Mouse (Mus musculus) megakaryocyte, embryonic 14.5 days (primary cell): ENCODE data around the gene Ip6k2. TPM values are rescaled to one million over a fixed set of nuclear protein-coding genes. Genes with fewer than 3 reads are reported as not detected.

ENCODE experiments used
- H3K27me3 ChIP-seq: replicated peaks from 2 replicates; pipeline ENCODE3; 2012; ENCODE audit warnings: inconsistent platforms
- H3K36me3 ChIP-seq: replicated peaks from 2 replicates; pipeline ENCODE3; 2012; ENCODE audit warnings: low read length, inconsistent platforms, mixed read lengths
- H3K4me1 ChIP-seq: 2 replicates; pipeline ENCODE4 v1.6.1; 2012; ENCODE audit warnings: inconsistent platforms
- H3K4me3 ChIP-seq: replicated peaks from 2 replicates; pipeline ENCODE3; 2012; ENCODE audit warnings: moderate library complexity, mild to moderate bottlenecking, inconsistent platforms
- H3K9me3 ChIP-seq: 2 replicates; pipeline ENCODE4 v1.6.1; 2012; ENCODE audit warnings: inconsistent platforms
- FLI1 ChIP-seq: IDR thresholded peaks from 2 replicates; pipeline ENCODE4 v1.6.1; 2012; ENCODE audit warnings: low read length, inconsistent platforms, mixed read lengths
- GATA1 ChIP-seq: IDR thresholded peaks from 3 replicates; pipeline ENCODE4 v1.6.1; 2012; ENCODE audit warnings: mixed read lengths, low read length, inconsistent platforms, borderline replicate concordance
- polyA plus RNA-seq: library from polyadenylated mRNA; stranded (reverse); fragments of >175 nt; gene quantifications from 2 replicates; pipeline ENCODE4 v1.2.3, GENCODE M21; 2012; ENCODE audit warnings: low replicate concordance; ENCODE audit not compliant: insufficient read depth

Gene Ip6k2
- polyA plus RNA-seq, 1 experiment: 25.5 TPM

GRCm38 (mm10) chr9:108827454-108827853 lies 43.9 kb downstream of the Ip6k2 start:
- no peak for TF ChIP-seq GATA1
- no peak for TF ChIP-seq FLI1
- peaks cover 41% of the 10 kb centered on the region for H3K4me1 ChIP-seq
- H3K36me3 ChIP-seq: no peaks in the 10 kb centered on the region
- H3K27me3 ChIP-seq: peaks cover 98% of the 10 kb centered on the region
- H3K9me3 ChIP-seq: peaks cover 28% of the 10 kb centered on the region
- peak overlapping the region; percentile 90 for H3K4me3 ChIP-seq

- no peaks in the 10 kb centered on the region for H3K36me3 ChIP-seq
- peaks cover 100% of the 10 kb centered on the region for H3K27me3 ChIP-seq
- H3K4me1 ChIP-seq: peaks cover 46% of the 10 kb centered on the region
- TF ChIP-seq FLI1: no peak
- no peak for TF ChIP-seq GATA1
- peak overlapping the region; percentile 90 for H3K4me3 ChIP-seq
- H3K9me3 ChIP-seq: peaks cover 28% of the 10 kb centered on the region
These were observed 44.3 kb downstream of the Ip6k2 start for GRCm38 (mm10) chr9:108827906-108828305.

GRCm38 (mm10) chr9:108831637-108832036 lies 48.0 kb downstream of the Ip6k2 start:
- peaks cover 97% of the 10 kb centered on the region for H3K27me3 ChIP-seq

GRCm38 (mm10) chr9:108832390-108833108 lies 49.0 kb downstream of the Ip6k2 start:
- H3K4me1 ChIP-seq: peaks cover 23% of the 10 kb centered on the region
- TF ChIP-seq GATA1 (no peak), FLI1 (no peak)
- peaks cover 96% of the 10 kb centered on the region for H3K27me3 ChIP-seq
- 0 out of 2 replicates have a peak, but pooled peaks cover 6% of the 10 kb centered on the region for H3K9me3 ChIP-seq
- H3K36me3 ChIP-seq: no peaks in the 10 kb centered on the region
- peak overlapping the region; percentile 92 for H3K4me3 ChIP-seq

More at GRCm38 (mm10) chr9:108831637-108832036, 48.0 kb downstream of the Ip6k2 start:
- Histone ChIP-seq H3K36me3 (no peaks in the 10 kb centered on the region), H3K4me1 (peaks cover 33% of the 10 kb centered on the region), H3K9me3 (0 out of 2 replicates have a peak, but pooled peaks cover 7% of the 10 kb centered on the region), H3K4me3 (peak overlapping the region; percentile 92)
- TF ChIP-seq GATA1: no peak
- TF ChIP-seq FLI1: no peak

GRCm38 (mm10) chr9:108842989-108843388 lies 59.4 kb downstream of the Ip6k2 start:
- H3K27me3 ChIP-seq: peaks cover 86% of the 10 kb centered on the region

GRCm38 (mm10) chr9:108845390-108845789 lies 61.8 kb downstream of the Ip6k2 start:
- peaks cover 15% of the 10 kb centered on the region for H3K4me1 ChIP-seq
- no peak overlapping the region for H3K4me3 ChIP-seq
- peaks cover 88% of the 10 kb centered on the region for H3K27me3 ChIP-seq
- H3K36me3 ChIP-seq: no peaks in the 10 kb centered on the region
- no peaks in the 10 kb centered on the region for H3K9me3 ChIP-seq
- TF ChIP-seq GATA1 (no peak), FLI1 (no peak)

More at GRCm38 (mm10) chr9:108842989-108843388, 59.4 kb downstream of the Ip6k2 start:
- peaks cover 11% of the 10 kb centered on the region for H3K4me1 ChIP-seq
- H3K9me3 ChIP-seq: no peaks in the 10 kb centered on the region
- H3K36me3 ChIP-seq: no peaks in the 10 kb centered on the region
- H3K4me3 ChIP-seq: peak overlapping the region; percentile 84
- TF ChIP-seq GATA1 (no peak), FLI1 (no peak)

- no peak for TF ChIP-seq FLI1
- TF ChIP-seq GATA1: no peak
- peaks cover 77% of the 10 kb centered on the region for H3K27me3 ChIP-seq
These were observed 63.8 kb downstream of the Ip6k2 start for GRCm38 (mm10) chr9:108847374-108847773.

GRCm38 (mm10) chr9:108848419-108848818 lies 64.8 kb downstream of the Ip6k2 start:
- Histone ChIP-seq H3K4me1 (peaks cover 18% of the 10 kb centered on the region), H3K9me3 (no peaks in the 10 kb centered on the region), H3K36me3 (no peaks in the 10 kb centered on the region), H3K27me3 (peaks cover 67% of the 10 kb centered on the region), H3K4me3 (no peak overlapping the region)
- TF ChIP-seq GATA1 (no peak), FLI1 (no peak)

More at GRCm38 (mm10) chr9:108847374-108847773, 63.8 kb downstream of the Ip6k2 start:
- H3K9me3 ChIP-seq: no peaks in the 10 kb centered on the region
- no peak overlapping the region for H3K4me3 ChIP-seq
- no peaks in the 10 kb centered on the region for H3K36me3 ChIP-seq
- peaks cover 19% of the 10 kb centered on the region for H3K4me1 ChIP-seq

- Histone ChIP-seq H3K36me3 (peaks cover 18% of the 10 kb centered on the region), H3K9me3 (no peaks in the 10 kb centered on the region), H3K27me3 (peaks cover 28% of the 10 kb centered on the region), H3K4me1 (peaks cover 28% of the 10 kb centered on the region), H3K4me3 (peak within 1 kb of the TSS; percentile 95)
- no peak for TF ChIP-seq FLI1
These were observed 69.4 kb downstream of the Ip6k2 start, which contains the start of gene Slc26a6 for GRCm38 (mm10) chr9:108852976-108853375. Gene Slc26a6 (plus strand): TSS chr9:108853283.

- Histone ChIP-seq H3K36me3 (peaks cover 25% of the 10 kb centered on the region), H3K4me1 (peaks cover 24% of the 10 kb centered on the region), H3K9me3 (no peaks in the 10 kb centered on the region), H3K4me3 (peak overlapping the region; percentile 95), H3K27me3 (peaks cover 21% of the 10 kb centered on the region)
- TF ChIP-seq GATA1 (no peak), FLI1 (no peak)
These were observed 70.1 kb downstream of the Ip6k2 start for GRCm38 (mm10) chr9:108853635-108854240.
